Mouse (Mus musculus): ENCODE data around the gene Olfr118.
"Not testable (repeated sequence)": the region's sequence is repeated elsewhere in the genome, so short reads cannot be mapped to it uniquely, and the experiment has no call there.

Gene Olfr118

DNA sequence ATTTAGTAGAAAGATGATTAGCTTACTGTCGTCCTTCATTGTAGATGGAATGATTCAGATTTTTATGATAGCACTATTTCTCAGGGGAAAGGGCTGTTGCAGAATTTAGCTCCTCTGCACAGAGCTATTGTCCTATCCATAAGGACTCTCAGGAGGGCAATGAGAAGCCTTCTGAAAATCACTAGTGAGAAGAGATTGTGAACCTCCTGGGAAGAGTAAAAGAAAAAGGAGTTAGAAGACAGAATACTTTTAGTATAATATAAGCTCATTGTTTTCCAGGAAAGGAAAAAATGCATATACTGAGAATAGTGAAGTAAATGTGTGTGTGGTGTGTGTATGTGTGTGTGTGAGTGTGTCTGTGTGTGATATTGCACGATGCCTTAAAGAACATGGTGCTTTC is at the start of gene Olfr118:
TSS of gene Olfr118 (plus strand) at position 301 of the 400 bp plus-strand sequence.
- no peak for DNase-seq (ENCODE audit: low spot score in 2 of 2)

DNA sequence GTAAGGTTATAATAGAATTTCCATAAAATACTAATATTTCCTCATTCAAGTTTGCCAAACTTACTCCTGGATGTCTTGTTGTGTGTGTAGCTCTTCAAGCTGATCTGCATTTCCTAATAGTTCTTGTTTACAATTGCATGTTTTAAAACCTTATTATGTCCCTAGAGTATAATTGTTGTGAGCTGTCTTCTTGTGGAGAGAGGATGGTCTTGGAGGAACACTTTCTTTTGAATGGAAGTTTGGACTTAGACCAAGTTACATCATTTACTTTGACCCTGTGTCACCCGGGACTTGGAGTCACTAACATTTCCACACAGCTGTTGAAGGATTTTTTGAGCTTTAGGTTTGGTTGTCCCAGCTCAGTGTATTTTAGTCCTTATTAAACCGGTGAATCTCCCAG is 39.8 kb upstream of the Olfr118 start, which contains the start of the genes Olfr115 and Olfr116:
TSS of gene Olfr115 (minus strand) at position 101 of the 400 bp plus-strand sequence.
TSS of gene Olfr116 (minus strand) at position 191 of the 400 bp plus-strand sequence.
- no peak for DNase-seq (ENCODE audit: low spot score in 2 of 2)

DNA sequence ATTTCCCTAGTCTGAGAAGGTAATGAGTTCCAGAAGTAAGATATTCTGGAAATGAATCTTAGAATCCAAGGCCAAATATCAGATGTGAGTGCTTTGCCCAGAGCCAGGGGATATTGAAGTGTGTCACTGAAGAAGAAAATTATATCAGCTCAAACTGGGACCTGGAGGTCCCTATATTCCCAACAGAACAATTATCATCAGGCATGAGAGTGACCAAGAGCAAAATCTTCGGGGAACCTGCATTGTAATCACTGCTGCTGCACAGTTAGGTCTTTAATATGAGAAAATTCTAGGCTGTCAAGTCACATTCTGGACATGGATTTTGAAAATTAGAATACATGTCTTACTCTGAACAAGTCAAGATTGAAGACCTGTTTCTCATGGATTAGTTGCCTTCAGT is 3.1 kb upstream of the Olfr118 start, which contains the start of gene Olfr117:
TSS of gene Olfr117 (minus strand) at position 101 of the 400 bp plus-strand sequence.
- DNase-seq (ENCODE audit: low spot score in 2 of 2): no peak

DNA sequence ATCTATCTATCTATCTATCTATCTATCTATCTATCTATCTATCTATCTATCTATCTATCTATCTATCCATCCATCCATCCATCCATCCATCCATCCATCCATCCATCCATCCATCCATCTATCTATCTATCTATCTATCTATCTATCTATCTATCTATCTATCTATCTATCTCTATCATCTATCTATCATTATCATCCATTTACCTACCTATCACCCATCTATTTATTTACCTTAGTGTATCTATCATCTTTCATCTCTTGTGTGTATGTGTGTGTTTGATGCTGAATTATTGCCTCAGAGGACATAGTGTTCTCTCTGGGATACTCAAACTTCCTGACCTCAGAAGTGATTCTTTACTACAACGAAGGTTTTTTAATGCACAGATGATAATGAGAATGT is 29.5 kb downstream of the Olfr118 start, which contains the start of gene Olfr119:
TSS of gene Olfr119 (plus strand) at position 301 of the 400 bp plus-strand sequence.
- DNase-seq (ENCODE audit: low spot score in 2 of 2): not testable (repeated sequence)

DNA sequence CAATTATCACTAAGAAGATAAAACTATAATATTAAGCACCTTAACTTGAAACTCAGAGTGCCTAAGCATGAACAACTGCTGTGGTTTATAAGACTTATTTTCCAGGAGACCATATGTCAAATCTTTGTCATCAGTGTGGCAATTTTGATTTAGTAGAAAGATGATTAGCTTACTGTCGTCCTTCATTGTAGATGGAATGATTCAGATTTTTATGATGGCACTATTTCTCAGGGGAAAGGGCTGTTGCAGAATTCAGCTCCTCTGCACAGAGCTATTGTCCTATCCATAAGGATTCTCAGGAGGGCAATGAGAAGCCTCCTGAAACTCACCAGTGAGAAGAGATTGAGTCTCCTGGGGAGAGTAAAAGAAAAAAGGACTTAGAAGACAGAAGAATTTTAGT is 54.7 kb downstream of the Olfr118 start, which contains the start of gene Olfr120:
TSS of gene Olfr120 (plus strand) at position 301 of the 400 bp plus-strand sequence.
- DNase-seq (ENCODE audit: low spot score in 2 of 2): no peak

Measured in frontal cortex, postnatal 14 days (tissue).